Mouse (Mus musculus) regulatory T cell (primary cell): ENCODE measurements around the gene Zfyve9.

Experiments
- in situ Hi-C: fragments of 300-600 bp; cut with MboI, MseI; formaldehyde crosslinking; loops from one replicate; pipeline ENCODE4 v1.15.1; 2025; ENCODE audit warnings: high pct_unique_total_duplicates

Gene Zfyve9

GRCm38 (mm10) chr4:108610935-108611334, 169.7 kb downstream of the Zfyve9 start:
- in situ Hi-C loops, result no loop called here

- in situ Hi-C loops, result no loop called here
These were observed 171.9 kb downstream of the Zfyve9 start for GRCm38 (mm10) chr4:108608651-108609050.

GRCm38 (mm10) chr4:108601870-108602269, 178.7 kb downstream of the Zfyve9 start:
- in situ Hi-C loops, result no loop called here

- in situ Hi-C loops, result no loop called here
These were observed 182.3 kb downstream of the Zfyve9 start for GRCm38 (mm10) chr4:108598306-108598705.

GRCm38 (mm10) chr4:108595785-108596184, 184.8 kb downstream of the Zfyve9 start:
- in situ Hi-C loops, result no loop called here

- in situ Hi-C loops, result no loop called here
These were observed 187.2 kb downstream of the Zfyve9 start for GRCm38 (mm10) chr4:108593376-108593775.
